Mouse (Mus musculus): Measurements from ENCODE around the gene Pparg.

Pparg gene

GRCm38 (mm10) chr6:115360776-115361605, at the start of gene Pparg:
Pparg (plus strand) TSS chr6:115360951.
- in situ Hi-C loops (cut with MseI, MboI) = no loop called here

GRCm38 (mm10) chr6:115312780-115313179, 48.0 kb upstream of the Pparg start:
- in situ Hi-C loops (cut with MseI, MboI) = no loop called here

GRCm38 (mm10) chr6:115313235-115313738, 47.5 kb upstream of the Pparg start:
- in situ Hi-C loops (cut with MseI, MboI) = no loop called here

GRCm38 (mm10) chr6:115313910-115314309, 46.8 kb upstream of the Pparg start:
- in situ Hi-C loops (cut with MseI, MboI) = no loop called here

GRCm38 (mm10) chr6:115315770-115316169, 45.0 kb upstream of the Pparg start:
- in situ Hi-C loops (cut with MseI, MboI) = no loop called here

GRCm38 (mm10) chr6:115316811-115317221, 43.9 kb upstream of the Pparg start:
- in situ Hi-C loops (cut with MseI, MboI) = no loop called here

GRCm38 (mm10) chr6:115318811-115319210, 41.9 kb upstream of the Pparg start:
- in situ Hi-C loops (cut with MseI, MboI) = no loop called here

- in situ Hi-C loops (cut with MseI, MboI) = no loop called here
Measured at GRCm38 (mm10) chr6:115319686-115320085, 41.1 kb upstream of the Pparg start.

- in situ Hi-C loops (cut with MseI, MboI) = no loop called here
Measured at GRCm38 (mm10) chr6:115320927-115321714, 39.6 kb upstream of the Pparg start.

- in situ Hi-C loops (cut with MseI, MboI) = no loop called here
Measured at GRCm38 (mm10) chr6:115321883-115322351, 38.8 kb upstream of the Pparg start.

- in situ Hi-C loops (cut with MseI, MboI) = no loop called here
Measured at GRCm38 (mm10) chr6:115322956-115323355, 37.8 kb upstream of the Pparg start.

GRCm38 (mm10) chr6:115330964-115331363, 29.8 kb upstream of the Pparg start:
- in situ Hi-C loops (cut with MseI, MboI) = no loop called here

- in situ Hi-C loops (cut with MseI, MboI) = no loop called here
Measured at GRCm38 (mm10) chr6:115333099-115333694, 27.6 kb upstream of the Pparg start.

GRCm38 (mm10) chr6:115335536-115335935, 25.2 kb upstream of the Pparg start:
- in situ Hi-C loops (cut with MseI, MboI) = no loop called here

- in situ Hi-C loops (cut with MseI, MboI) = no loop called here
Measured at GRCm38 (mm10) chr6:115340084-115340483, 20.7 kb upstream of the Pparg start.

- in situ Hi-C loops (cut with MseI, MboI) = no loop called here
Measured at GRCm38 (mm10) chr6:115343096-115343495, 17.7 kb upstream of the Pparg start.

GRCm38 (mm10) chr6:115343570-115343969, 17.2 kb upstream of the Pparg start:
- in situ Hi-C loops (cut with MseI, MboI) = no loop called here

GRCm38 (mm10) chr6:115344101-115344500, 16.6 kb upstream of the Pparg start:
- in situ Hi-C loops (cut with MseI, MboI) = no loop called here

GRCm38 (mm10) chr6:115344513-115344912, 16.2 kb upstream of the Pparg start:
- in situ Hi-C loops (cut with MseI, MboI) = no loop called here

- in situ Hi-C loops (cut with MseI, MboI) = no loop called here
Measured at GRCm38 (mm10) chr6:115345013-115345412, 15.7 kb upstream of the Pparg start.

- in situ Hi-C loops (cut with MseI, MboI) = no loop called here
Measured at GRCm38 (mm10) chr6:115349641-115350464, 10.9 kb upstream of the Pparg start.
